Mouse (Mus musculus) hindbrain, embryonic 15.5 days (tissue): ENCODE data around the gene Tnc. TPM values are rescaled to one million over a fixed set of nuclear protein-coding genes. Genes with fewer than 3 reads are reported as not detected.
A peak's percentile ranks its signal among the peaks of the same experiment; 100 is the strongest.
"Not testable (repeated sequence)": the region's sequence is repeated elsewhere in the genome, so short reads cannot be mapped to it uniquely, and the experiment has no call there.

Source experiments
- ATAC-seq: fragments of 200-750 bp; cut with Nextera tagmentation; 2 replicates; pipeline ENCODE4 v1.8.0; 2017; ENCODE audit warnings: low read depth, moderate number of reproducible peaks, moderate TSS enrichment; ENCODE audit not compliant: low FRiP score
- H3K27ac ChIP-seq: fragments of 300-500 bp; sonication (generic); replicated peaks from 2 replicates; pipeline ENCODE4 v1.5.1; 2015; ENCODE audit warnings: mild to moderate bottlenecking, inconsistent platforms
- H3K27me3 ChIP-seq: fragments of 300-500 bp; sonication (generic); 2 replicates; pipeline ENCODE4 v1.6.1; 2015; ENCODE audit warnings: control low read depth, inconsistent platforms
- H3K36me3 ChIP-seq: fragments of 300-500 bp; sonication (generic); 2 replicates; pipeline ENCODE4 v1.6.1; 2015; ENCODE audit warnings: control low read depth, inconsistent platforms
- H3K4me1 ChIP-seq: fragments of 300-500 bp; sonication (generic); replicated peaks from 2 replicates; pipeline ENCODE4 v1.6.1; 2015; ENCODE audit warnings: control low read depth, inconsistent platforms
- H3K4me2 ChIP-seq: fragments of 300-500 bp; sonication (generic); 2 replicates; pipeline ENCODE4 v1.6.1; 2015; ENCODE audit warnings: moderate library complexity, mild to moderate bottlenecking, inconsistent platforms
- H3K4me3 ChIP-seq: fragments of 300-500 bp; sonication (generic); 2 replicates; pipeline ENCODE4 v1.5.1; 2015; ENCODE audit warnings: mild to moderate bottlenecking, inconsistent platforms
- H3K9ac ChIP-seq: fragments of 300-500 bp; sonication (generic); 2 replicates; pipeline ENCODE4 v1.6.1; 2015; ENCODE audit warnings: inconsistent platforms
- H3K9me3 ChIP-seq: fragments of 300-500 bp; sonication (generic); 2 replicates; pipeline ENCODE4 v1.6.1; 2016; ENCODE audit warnings: control low read depth, inconsistent platforms
- WGBS: fragments of 180-500 bp; shearing (Covaris S2); methylation state at CpG from one replicate; pipeline ENCODE4 v1.1.7; 2015; 5-methylcytosine and 5-hydroxymethylcytosine counted together
- polyA plus RNA-seq: library from polyadenylated mRNA; unstranded; fragments of >200 nt; fragmentation: Nextera tagmentation; extraction: Ambion mirVana; gene quantifications from 2 replicates; pipeline ENCODE4 v1.2.1, GENCODE M21; 2015

Tnc gene
- polyA plus RNA-seq, 1 experiment from 2014 or later = 69.6 TPM

DNA sequence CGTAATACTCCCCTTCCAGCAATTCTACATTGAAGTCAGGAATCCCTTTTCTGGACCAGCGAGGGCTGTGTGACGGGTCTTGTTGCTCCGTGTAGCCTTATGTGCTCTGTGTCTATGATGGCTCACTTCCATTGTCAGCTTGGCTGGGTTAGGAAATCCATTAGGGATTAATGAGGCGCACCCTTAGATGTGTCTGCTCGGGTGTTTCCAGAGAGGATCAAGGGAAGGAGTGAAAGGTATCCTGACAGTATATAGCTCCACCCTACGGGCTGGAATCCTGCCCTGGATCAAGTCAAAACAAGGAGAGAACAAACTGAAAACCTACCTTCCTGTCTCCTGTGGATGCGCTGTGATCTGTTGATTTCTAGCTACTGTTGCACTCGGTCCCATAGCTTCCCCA is 96.8 kb downstream of the Tnc start:
- H3K4me1 ChIP-seq = no peaks in the 10 kb centered on the region
- H3K4me3 ChIP-seq = no peak overlapping the region
- no peaks in the 10 kb centered on the region for H3K36me3 ChIP-seq
- peak; percentile 30; the same call in 1 of the 2 replicates for ATAC-seq
- no peaks in the 10 kb centered on the region for H3K9me3 ChIP-seq
- no peak overlapping the region for H3K27ac ChIP-seq
- no peaks in the 10 kb centered on the region for H3K27me3 ChIP-seq
- no peak overlapping the region for H3K4me2 ChIP-seq
- no peak overlapping the region for H3K9ac ChIP-seq
- WGBS = 80% methylated on average over 9 of the region's 9 CpGs

DNA sequence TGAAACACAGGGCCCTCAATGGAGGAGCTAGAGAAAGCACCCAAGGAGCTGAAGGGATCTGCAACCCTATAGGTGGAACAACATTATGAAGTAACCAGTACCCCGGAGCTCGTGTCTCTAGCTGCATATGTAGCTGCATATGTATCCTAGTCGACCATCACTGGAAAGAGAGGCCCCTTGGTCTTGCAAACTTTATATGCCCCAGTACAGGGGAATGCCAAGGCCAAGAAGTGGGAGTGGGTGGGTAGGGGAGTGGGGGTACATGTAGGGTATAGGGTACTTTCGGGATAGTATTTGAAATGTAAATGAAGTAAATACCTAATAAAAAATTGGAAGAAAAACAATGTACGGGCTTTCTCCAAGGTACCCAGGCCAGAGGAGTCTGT is 98.1 kb downstream of the Tnc start:
- H3K4me3 ChIP-seq, H3K36me3 ChIP-seq, H3K4me2 ChIP-seq, H3K9ac ChIP-seq, H3K4me1 ChIP-seq, ATAC-seq, H3K27me3 ChIP-seq, H3K9me3 ChIP-seq, H3K27ac ChIP-seq: not testable (repeated sequence)
- WGBS = 92% methylated on average over 5 of the region's 5 CpGs

DNA sequence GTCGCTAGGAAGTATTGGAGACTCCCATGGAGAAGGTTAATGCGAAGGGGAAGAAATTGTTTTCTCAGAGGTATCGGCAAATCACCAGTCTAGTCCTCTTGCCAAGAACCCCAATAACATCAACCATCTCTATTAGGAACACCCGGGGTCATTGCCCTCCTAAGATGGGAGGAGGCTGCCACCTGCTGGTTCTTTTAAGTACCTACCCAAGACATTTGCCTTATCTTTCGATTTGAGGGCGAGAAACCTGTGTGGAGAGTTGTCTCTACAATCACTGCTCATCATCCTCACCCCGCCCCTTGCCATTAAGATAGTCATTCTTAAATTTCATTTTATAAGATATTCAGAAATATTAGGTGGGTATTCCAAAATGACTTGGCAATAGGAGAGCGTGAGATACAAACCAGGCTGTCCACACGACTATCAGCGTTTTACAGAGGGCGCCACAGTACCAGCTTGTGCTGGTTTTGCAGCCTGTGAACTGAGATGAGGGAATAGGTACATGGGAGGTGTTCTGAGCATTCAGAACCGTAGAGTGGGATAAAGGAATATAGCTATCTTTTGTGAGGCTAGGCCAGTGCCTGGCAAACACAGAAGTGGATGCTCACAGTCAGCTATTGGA is 98.6 kb downstream of the Tnc start:
- Histone ChIP-seq H3K4me1 (no peaks in the 10 kb centered on the region), H3K4me2 (no peak overlapping the region), H3K27ac (no peak overlapping the region), H3K36me3 (no peaks in the 10 kb centered on the region), H3K27me3 (no peaks in the 10 kb centered on the region), H3K9ac (no peak overlapping the region), H3K4me3 (no peak overlapping the region), H3K9me3 (no peaks in the 10 kb centered on the region)
- ATAC-seq = peak; percentile 73
- WGBS = 41% methylated on average over 12 of the region's 12 CpGs

DNA sequence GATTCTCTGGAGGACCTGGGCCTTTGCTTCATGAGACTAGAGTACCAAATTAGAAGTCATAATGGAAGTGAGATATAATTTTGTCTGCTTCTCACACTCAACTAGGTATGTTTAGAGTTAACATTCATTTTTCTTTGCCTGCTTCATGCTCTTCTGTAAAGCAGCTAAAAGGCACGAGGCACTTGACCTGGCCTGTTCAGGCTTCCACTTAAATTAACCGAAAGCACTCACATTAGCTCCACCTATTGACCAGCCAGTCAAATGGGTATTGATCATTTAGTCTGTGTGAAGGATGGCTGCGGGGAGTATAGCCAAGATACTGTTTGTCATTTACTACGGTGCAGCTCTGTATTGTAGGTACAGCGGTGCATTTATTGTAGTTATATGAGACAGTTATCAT is 103.0 kb downstream of the Tnc start:
- Histone ChIP-seq H3K27me3 (no peaks in the 10 kb centered on the region), H3K9me3 (no peaks in the 10 kb centered on the region), H3K4me1 (no peaks in the 10 kb centered on the region), H3K4me2 (no peak overlapping the region), H3K4me3 (no peak overlapping the region), H3K9ac (no peak overlapping the region), H3K36me3 (no peaks in the 10 kb centered on the region), H3K27ac (no peak overlapping the region)
- whole genome bisulfite sequencing = 67% methylated on average over 5 of the region's 5 CpGs
- no peak for ATAC-seq

DNA sequence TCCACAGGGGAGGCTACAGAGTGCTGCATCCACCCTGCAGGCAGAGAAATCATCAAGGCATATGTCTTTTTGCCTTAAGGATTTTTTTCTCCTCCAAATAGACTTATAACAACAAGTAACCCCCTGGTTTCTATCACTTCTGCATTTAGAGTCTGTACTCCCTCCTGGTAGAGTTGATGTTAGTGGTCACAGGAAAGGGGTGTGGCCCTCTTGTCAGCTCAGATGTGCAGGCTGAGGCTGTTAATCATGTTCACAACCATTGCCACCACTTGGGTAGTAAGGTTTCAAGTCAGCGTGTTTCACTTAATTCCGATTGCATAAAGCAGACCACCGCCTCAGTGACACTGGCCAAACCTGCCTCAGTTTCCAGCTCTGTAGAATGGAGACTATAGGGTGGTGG is 103.9 kb downstream of the Tnc start:
- WGBS = 96% methylated on average over 3 of the region's 3 CpGs
- H3K9ac ChIP-seq = no peak overlapping the region
- H3K36me3 ChIP-seq = no peaks in the 10 kb centered on the region
- no peak for ATAC-seq
- H3K4me2 ChIP-seq = no peak overlapping the region
- no peak overlapping the region for H3K4me3 ChIP-seq
- no peaks in the 10 kb centered on the region for H3K4me1 ChIP-seq
- H3K9me3 ChIP-seq = no peaks in the 10 kb centered on the region
- no peak overlapping the region for H3K27ac ChIP-seq
- no peaks in the 10 kb centered on the region for H3K27me3 ChIP-seq

DNA sequence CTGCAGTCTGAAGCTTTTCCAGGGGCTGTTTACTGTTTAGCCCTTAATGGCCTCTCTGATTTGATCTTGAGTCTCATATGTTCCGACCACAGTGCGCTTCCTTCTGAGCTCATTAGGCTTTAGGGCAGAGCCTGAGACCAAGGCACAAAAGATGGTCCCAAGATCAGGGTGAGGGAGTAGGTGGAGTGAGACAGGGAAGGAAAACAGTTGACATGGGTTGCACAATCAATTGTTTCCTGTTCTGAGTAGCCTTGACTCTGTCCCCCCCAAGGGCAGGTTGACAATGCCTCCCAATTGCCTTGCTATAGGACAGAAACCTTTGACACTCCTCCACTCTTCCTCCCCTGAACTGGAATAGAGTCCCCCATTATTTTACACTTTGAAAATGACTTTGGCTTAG is 105.4 kb downstream of the Tnc start:
- Histone ChIP-seq H3K27ac (no peak overlapping the region), H3K4me2 (no peak overlapping the region), H3K36me3 (no peaks in the 10 kb centered on the region), H3K4me1 (no peaks in the 10 kb centered on the region), H3K4me3 (no peak overlapping the region), H3K9me3 (no peaks in the 10 kb centered on the region), H3K9ac (no peak overlapping the region), H3K27me3 (no peaks in the 10 kb centered on the region)
- WGBS = 97% methylated on average over 2 of the region's 2 CpGs
- ATAC-seq = no peak

DNA sequence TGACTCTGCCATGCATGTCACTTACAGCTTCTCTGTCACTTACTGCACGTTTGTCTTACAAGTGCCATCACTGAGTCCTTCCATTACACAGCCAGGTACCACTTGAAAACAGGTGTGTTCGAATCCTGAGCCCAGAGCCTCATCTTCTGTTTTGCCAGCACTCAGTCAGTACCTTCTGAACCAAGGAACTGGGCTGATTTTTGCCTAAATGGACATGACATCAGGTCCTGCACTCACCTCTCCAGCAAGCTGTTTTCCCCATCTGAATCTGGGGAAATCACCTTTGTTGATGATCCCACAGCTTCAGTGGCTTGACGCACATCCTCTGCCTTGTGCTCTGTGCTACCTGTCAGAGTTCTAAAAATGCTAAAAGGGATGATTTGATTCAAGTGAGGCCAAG is 107.4 kb downstream of the Tnc start:
- no peaks in the 10 kb centered on the region for H3K4me1 ChIP-seq
- no peaks in the 10 kb centered on the region for H3K27me3 ChIP-seq
- no peaks in the 10 kb centered on the region for H3K9me3 ChIP-seq
- no peak overlapping the region for H3K4me3 ChIP-seq
- ATAC-seq = no peak
- WGBS = 84% methylated on average over 3 of the region's 3 CpGs
- H3K36me3 ChIP-seq = no peaks in the 10 kb centered on the region
- no peak overlapping the region for H3K4me2 ChIP-seq
- H3K27ac ChIP-seq = no peak overlapping the region
- H3K9ac ChIP-seq = no peak overlapping the region

DNA sequence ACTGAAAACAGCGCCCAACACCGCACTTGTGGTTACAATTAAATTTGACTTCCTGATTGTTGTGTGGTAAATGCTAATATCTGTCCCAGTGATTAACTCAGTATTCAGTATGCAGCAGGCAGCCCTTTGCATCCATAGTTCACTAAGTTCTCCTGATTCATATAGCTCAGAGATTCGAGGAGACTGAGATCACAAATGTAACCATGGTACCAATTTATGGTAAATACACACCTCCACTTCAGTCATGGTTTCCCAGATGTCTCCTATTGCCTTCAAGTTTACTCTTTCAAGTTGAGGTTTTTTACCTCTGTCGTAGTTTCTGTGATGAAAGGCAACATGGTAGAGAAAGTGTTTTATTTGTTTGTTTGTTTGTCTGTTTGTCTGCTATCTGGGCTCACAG is 110.9 kb downstream of the Tnc start:
- Histone ChIP-seq H3K4me1 (no peaks in the 10 kb centered on the region), H3K36me3 (no peaks in the 10 kb centered on the region), H3K9ac (no peak overlapping the region), H3K27me3 (no peaks in the 10 kb centered on the region), H3K9me3 (no peaks in the 10 kb centered on the region), H3K4me3 (no peak overlapping the region), H3K27ac (no peak overlapping the region), H3K4me2 (no peak overlapping the region)
- 90% methylated on average over 4 of the region's 4 CpGs for WGBS
- ATAC-seq = no peak

DNA sequence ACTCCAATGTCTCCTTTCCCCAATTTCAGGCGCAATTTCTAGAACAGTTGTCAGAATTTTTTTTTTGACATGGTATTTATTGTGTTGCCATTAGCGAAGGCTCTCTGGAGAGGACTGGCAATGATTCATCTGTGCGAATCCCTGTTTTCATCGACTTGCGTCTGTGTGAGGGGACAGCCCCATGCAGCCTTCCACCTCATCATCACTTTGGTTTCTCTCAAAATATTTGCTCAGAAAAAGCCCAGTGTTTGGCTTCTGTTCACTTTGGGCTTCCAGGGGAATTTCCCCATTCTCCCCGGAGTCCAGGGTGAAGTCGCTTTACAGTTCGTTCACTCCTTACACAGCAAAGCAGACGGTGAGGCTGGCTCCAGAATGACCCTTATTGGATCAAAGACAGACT is 111.5 kb downstream of the Tnc start:
- no peaks in the 10 kb centered on the region for H3K4me1 ChIP-seq
- WGBS = 89% methylated on average over 9 of the region's 9 CpGs
- ATAC-seq = no peak
- H3K9me3 ChIP-seq = no peaks in the 10 kb centered on the region
- H3K36me3 ChIP-seq = no peaks in the 10 kb centered on the region
- H3K4me3 ChIP-seq = no peak overlapping the region
- H3K27ac ChIP-seq = no peak overlapping the region
- H3K27me3 ChIP-seq = no peaks in the 10 kb centered on the region
- H3K9ac ChIP-seq = no peak overlapping the region
- no peak overlapping the region for H3K4me2 ChIP-seq

DNA sequence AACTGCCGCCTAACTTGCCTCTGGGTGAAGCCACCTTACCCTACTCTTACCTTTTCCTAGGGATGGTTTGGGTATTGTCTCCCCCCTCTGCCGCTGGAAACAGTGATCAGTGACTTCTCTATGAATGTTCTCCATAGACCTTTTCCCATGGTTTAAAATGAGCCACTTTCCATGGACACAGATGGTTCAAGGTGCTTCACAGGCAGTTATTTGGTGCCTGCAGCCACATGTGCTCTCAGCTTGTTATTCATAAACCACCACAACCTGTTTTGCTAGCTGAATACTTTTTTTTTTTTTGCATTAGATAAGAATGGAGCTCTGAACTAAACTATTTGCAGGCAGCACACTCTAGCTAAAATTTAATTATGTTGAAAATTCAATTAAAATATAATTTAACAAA is 116.0 kb downstream of the Tnc start:
- ATAC-seq = no peak
- Histone ChIP-seq H3K4me1 (no peaks in the 10 kb centered on the region), H3K4me3 (no peak overlapping the region), H3K9ac (no peak overlapping the region), H3K27me3 (no peaks in the 10 kb centered on the region), H3K27ac (no peak overlapping the region), H3K4me2 (no peak overlapping the region), H3K9me3 (no peaks in the 10 kb centered on the region), H3K36me3 (no peaks in the 10 kb centered on the region)
- 91% methylated on average over 2 of the region's 2 CpGs for WGBS

DNA sequence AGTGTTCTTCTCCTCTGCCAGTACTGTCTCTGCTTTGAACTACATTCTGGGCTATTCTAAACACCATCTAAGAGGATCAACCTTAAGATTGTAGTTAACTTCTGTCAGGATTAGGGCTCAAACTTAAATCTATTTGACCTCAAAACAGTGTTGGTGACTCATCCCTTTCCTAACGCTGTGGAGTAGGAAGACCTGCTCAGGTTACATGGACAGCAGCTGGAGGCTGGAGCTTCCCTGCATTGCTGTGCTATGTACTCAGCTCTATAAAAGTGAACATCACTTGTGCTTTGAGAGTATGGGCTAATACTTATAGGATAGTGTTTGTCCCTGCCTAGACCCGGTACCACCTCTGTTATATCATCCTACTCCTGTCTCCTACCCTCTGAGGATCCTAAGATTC is 117.3 kb downstream of the Tnc start:
- Histone ChIP-seq H3K9me3 (no peaks in the 10 kb centered on the region), H3K4me2 (no peak overlapping the region), H3K4me1 (no peaks in the 10 kb centered on the region), H3K27me3 (no peaks in the 10 kb centered on the region), H3K9ac (no peak overlapping the region), H3K27ac (no peak overlapping the region), H3K4me3 (no peak overlapping the region), H3K36me3 (no peaks in the 10 kb centered on the region)
- WGBS = 82% methylated on average over 2 of the region's 2 CpGs
- no peak for ATAC-seq

DNA sequence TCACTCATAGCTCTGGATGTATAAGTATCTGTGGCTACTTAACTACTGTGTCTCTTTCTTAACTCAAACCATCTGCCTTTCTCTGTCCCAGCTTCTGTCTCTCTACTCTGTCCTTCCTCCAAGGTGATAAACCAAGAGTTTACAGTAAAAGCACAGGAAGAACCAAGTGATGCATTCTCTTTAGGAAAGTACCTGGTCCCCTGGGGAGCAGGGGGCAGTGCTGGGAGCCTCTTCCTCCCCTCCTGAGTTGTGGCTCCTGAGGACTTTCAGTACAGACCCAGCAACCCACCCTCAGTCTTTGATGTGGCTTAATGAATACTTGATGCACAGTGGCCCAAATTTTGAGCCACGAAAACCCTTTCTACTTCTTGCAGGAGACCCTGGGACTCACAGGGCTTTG is 118.6 kb downstream of the Tnc start:
- no peaks in the 10 kb centered on the region for H3K4me1 ChIP-seq
- no peak overlapping the region for H3K27ac ChIP-seq
- H3K36me3 ChIP-seq = no peaks in the 10 kb centered on the region
- no peak overlapping the region for H3K4me2 ChIP-seq
- no peak overlapping the region for H3K9ac ChIP-seq
- no peaks in the 10 kb centered on the region for H3K9me3 ChIP-seq
- no peak overlapping the region for H3K4me3 ChIP-seq
- H3K27me3 ChIP-seq = no peaks in the 10 kb centered on the region
- no peak for ATAC-seq
- WGBS = 87% methylated on average over 1 of the region's 1 CpGs

DNA sequence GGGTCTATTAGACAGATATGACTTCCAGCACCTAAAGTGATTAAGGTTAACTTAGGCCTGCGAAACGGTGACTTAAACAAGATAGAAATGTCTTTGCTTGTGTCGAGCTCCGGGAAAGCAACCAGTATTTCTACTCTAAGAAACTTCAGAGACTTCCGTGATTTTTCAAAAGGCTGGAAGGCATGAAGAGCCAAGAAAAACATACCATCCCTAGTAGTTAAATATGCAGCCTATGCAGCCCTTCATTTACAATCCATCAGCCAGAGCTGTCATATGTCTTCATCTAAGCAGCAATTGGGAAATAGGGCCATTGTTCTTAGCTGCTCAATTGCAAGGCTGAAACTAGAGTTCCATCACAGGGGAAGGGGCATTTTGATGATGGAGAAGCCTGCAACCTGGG is 129.6 kb downstream of the Tnc start:
- Histone ChIP-seq H3K4me1 (no peaks in the 10 kb centered on the region), H3K9me3 (no peaks in the 10 kb centered on the region), H3K27me3 (no peaks in the 10 kb centered on the region), H3K4me3 (no peak overlapping the region), H3K4me2 (no peak overlapping the region), H3K9ac (no peak overlapping the region), H3K27ac (no peak overlapping the region), H3K36me3 (no peaks in the 10 kb centered on the region)
- ATAC-seq = no peak
- WGBS = 74% methylated on average over 5 of the region's 5 CpGs
